Mouse (Mus musculus) granulocyte monocyte progenitor cell, adult 5-6 weeks (primary cell): ENCODE measurements at regions not wholly inside any gene's neighbourhood (a gene's known extent, or its start where the extent isn't known, plus 50 kb on each side); places are given as distances from the start of the nearest gene placed in this dataset.

ENCODE experiments used
- ATAC-seq: replicated peaks from 2 replicates; pipeline ENCODE4 v1.8.0; 2016; ENCODE audit warnings: mild to moderate bottlenecking, moderate TSS enrichment, inconsistent platforms; ENCODE audit not compliant: poor library complexity, severe bottlenecking

DNA sequence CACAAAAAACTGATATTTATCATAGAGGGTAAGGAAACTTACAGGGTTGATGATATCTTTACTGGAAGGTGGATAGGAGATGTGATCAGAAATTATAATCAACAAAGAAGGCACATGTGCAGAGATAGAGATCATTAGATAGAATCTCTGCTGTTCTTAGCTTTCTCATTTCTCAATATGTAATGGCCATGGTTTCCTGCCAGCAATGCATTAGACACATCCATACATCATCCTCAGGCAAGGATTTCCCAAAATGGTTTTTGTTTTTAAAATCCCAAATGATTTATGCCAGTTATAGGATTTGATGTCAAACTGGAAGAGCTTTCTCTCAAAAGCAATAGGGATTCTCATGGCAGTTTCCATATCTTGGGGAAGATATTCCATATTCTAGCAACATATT is 52.0 kb upstream of the C030005K15Rik start:
- no peak for ATAC-seq

DNA sequence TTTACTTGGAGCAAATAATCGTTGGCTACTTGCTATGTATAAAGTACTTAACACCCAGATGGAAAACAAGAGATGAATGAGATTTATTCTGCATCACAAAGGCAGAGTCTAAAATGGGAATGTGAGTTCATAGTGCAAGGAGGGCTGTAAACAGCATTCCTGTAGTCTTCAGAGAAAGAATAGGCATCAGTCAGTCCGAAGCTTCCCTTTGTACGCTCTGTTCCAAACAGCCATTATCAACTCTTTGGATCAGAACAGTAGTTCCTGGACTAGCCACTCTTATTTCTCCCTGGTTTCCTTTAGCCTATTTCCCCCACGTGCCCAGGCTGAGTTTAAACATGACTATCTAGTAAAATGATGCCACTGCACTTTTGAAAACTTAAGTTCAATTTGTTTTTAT is 52.8 kb upstream of the C030005K15Rik start:
- no peak for ATAC-seq

DNA sequence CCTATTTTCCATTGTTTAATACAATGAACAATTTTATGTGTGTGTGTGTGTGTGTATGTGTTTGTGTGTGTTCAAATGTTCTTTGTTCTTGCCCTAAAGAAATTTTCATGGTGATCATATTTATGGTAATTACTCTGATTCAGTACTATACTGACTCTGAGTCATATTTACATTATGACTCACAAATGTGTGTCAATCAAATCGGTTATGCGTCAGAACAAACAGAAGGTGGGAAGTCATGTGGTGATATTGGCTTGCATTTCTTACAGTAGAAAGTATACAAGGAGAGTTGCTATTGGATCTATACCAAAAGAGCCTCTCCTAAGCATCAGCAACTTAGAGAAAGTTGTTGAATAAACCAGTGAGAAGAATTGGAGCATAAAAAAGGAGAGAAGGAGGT is 67.2 kb upstream of the C030005K15Rik start:
- ATAC-seq: no peak

DNA sequence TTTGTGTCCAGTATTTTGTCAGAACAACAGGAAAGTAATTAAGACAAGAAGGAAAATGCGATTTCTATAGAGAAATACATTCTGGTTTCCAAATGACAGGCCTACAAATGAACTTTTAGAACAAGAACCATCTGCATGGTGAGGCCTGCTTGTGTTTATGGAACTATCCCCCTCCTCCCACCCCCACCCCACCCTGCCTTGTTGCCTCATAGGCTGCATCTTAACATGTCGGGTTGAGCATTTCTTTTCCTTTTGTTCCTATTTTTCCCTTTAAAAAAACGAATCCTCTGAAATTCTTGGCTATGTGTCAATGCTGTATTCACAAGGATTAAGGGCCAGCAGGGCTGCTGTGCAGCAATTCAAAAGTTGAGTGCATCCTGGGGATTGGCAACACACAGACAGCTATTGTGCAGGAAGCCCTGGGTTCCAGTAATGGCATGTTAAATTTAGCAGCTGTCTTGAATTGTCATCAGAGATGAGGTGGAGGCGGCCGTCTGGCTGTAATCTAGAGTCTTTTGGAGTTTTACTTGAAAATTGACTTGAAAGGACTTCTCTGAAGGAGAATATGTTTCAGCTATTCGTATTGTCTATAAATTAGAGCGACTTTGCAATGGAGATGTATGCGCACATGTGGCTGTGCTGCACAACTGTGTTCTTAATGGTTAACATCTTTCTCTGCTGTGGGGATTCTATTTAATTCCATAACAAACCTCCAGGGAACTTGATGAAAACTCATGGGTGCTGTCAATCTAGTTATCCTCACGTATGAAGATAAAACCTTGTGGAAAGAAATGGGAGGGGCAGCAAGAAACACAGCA is 75.1 kb upstream of the C030005K15Rik start:
- no peak for ATAC-seq

DNA sequence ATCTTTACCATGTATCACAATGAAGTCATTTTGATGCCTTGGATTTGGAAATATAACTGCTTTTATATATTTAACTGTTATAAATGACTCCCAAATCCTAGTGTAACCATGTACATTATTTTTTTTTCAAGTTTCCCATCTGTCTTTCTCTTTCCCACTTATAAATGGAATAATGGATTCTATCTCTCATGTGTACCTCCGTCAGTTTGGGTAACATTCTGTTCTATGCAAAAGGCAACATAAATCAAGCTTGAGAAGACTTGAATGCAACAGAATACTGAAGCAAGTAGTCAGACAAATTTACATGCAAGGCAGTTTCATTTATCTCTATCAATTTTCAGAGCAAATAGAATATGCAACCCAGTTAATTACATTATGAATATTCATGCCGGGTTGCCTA is 81.4 kb upstream of the C030005K15Rik start:
- ATAC-seq: no peak

DNA sequence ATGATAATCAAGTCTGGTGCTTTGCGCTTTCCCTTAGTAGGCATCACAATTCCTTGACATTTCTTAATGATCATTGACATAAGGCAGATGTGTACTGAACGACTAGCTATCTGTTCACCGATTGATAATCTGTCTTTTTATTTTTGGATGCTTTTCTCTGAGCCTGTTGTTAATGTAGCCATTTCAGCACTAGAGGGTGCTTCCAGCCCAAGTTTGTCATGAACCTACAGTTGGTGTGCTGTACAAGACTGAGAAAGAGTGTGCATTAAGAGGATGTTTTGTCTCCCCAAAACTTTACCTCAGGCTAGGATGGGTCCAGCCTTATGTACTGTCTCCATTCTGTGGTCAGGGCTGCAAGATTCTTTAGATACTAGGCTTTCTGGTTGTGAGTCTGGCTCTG is 116.0 kb upstream of the C030005K15Rik start:
- ATAC-seq: no peak

DNA sequence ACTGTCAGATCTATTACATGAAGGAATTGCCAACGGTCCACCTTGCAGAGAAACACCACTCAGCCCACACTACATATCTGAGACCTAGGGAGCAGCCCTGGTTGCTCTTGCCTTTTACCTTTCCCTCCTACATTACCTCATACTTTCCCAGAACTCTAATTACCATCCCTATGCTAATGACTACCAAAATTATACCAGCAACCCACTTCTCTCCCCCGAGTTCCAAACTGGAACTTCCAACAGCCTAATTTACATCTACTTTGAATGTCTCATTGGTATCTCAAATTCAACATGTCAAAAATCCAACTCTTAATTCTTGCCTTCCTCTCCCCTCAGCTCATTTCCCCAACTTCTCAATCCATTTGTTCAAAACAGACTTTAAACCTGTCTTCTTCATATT is 124.9 kb upstream of the C030005K15Rik start:
- no peak for ATAC-seq

DNA sequence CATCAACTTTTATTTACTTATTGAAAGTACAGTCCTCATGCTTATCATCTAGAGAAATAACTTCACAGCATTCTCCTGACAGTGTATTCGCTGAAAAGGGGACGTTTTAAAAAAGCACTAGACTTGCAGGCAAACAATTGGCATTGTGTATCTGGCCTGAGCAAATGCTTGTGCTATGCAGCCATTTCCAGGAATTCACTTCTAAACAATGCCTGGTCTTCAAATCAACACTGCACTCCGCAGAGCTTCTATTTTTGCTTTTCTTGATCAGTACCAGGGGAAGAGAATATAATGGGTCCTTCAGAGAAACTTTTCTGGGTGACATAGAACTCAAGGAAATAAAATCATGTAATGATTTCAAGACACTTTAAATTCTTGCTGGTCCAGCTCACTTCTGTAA is 150.5 kb upstream of the C030005K15Rik start:
- ATAC-seq: no peak

DNA sequence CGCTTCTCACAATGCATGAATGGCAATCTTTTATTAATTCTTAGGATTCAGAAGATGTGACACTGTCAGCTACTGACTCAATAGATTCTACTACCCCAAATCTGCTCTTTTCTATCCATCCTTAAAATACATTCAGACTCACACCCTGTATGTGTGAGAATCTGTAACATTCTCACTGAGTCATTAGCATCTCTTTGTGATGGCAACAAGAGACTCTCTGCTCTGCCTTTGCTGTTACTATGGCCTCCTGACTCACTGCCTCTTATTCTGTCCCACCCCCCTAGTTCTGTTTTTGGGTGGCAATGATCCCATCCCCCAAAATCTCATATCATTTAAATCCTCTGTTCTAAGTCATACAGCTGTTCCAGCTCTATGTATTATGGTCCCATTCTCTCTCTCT is 159.5 kb upstream of the C030005K15Rik start:
- ATAC-seq: no peak

DNA sequence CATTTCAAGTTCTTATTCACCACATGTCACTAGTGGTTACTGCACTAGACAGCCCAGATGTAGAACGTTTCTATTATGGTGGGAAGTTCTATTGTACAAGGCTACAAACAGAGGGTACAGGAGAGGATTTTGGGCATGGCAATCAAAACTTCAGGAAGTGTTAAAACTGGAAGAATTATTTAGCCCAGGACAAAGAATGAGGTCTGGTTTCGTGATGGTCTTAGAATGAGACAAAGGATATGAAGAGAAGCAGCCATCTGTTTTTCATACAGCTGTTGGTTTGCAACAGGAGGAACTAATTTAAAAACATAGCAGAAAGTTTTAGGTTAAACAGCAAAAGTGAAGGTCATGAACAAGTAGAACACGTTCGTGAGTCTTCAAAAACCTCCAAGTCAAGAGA is 179.2 kb upstream of the C030005K15Rik start:
- ATAC-seq: no peak

DNA sequence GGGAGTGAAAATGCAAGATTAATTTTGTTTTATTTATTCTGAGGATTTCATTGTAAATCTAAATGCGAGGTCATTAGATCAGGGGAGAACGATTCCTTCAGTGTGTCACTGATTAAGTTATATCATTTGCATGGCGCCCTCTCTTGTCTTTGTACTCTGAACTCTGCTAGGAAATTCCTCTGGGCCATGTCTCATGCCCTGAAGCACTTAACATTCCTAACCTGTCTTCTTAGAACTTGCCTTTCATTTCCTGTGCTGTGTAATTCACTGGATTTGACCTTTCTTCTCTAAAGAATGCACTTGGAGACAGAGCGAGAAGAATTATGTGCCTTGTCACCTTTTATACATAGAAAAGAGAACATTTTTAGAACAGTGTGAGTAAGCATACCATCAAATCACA is 199.0 kb upstream of the C030005K15Rik start:
- ATAC-seq: no peak

DNA sequence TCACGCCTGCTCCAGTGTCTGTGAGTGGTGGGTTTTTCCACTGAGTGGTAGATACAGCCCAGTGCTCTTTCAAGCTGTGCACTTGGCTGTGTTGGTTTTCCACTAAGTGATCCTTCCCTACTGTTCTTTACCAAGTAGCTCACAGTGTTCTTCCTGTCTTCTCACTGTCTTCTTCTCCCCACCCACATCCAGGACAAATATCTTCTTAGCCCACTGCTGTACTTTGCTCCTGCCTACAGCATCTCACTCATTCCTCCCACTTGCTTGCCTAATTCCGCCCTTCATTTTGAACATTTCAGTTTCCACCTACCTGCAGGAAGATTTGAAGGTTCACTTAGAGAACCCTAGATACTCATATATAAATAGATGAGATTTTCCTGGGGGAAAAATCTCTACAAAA is 213.8 kb upstream of the C030005K15Rik start:
- ATAC-seq: no peak

DNA sequence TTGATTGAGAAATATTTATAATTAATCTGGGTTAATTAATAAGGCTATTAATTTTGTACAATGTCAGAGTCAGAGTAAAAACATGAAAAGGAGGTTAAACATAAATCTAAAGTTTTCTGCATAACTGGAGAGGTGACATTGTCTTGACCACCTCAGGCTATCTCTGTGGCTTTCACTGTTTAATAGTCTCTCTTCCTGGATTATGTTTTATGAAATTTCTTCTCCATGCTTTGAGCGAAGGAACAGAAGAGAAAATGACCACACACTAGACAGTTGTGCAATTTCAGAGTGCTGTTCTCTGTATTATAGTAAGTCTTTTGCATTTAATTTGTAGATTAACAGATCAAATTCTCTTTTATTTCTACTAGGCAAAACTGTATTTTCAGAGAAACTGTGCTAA is 239.3 kb upstream of the C030005K15Rik start:
- ATAC-seq: no peak

DNA sequence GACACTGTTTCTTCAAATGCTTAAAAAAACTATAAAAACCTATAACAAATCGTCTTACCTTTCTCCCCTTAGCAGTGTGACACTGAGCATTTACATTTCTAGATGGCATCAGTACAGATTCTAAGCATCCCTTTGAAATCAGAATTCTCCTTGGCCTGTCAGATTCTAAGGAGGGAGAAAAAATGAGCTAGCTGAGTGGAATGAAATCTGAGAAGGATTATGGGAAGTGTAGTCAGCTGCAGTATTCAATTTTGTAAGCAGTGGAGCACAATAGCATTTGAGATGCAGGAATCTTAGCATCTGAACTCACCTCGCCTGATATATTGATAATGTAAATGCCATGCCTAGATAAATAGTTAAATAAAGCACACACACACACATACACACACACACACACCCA is 240.4 kb upstream of the C030005K15Rik start:
- ATAC-seq: no peak

DNA sequence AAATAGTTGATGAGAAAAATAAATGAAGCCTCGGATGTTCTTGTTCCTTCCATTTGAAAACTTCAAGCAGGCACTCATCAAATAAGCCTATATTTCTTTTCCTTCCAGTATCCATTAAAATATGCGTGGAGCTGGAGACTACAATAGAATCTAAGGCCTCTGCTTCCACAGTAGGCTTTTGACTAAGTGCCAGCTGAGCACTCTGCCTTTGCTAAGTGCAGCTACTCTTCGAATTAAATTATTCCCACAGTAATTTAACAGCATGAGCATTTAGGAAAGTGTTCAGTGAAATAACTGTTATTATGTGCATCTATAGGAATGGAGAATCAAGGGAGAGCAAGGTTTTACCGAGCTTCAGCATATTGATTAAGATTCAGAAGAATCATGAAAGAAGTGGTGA is 280.5 kb upstream of the C030005K15Rik start:
- ATAC-seq: no peak

DNA sequence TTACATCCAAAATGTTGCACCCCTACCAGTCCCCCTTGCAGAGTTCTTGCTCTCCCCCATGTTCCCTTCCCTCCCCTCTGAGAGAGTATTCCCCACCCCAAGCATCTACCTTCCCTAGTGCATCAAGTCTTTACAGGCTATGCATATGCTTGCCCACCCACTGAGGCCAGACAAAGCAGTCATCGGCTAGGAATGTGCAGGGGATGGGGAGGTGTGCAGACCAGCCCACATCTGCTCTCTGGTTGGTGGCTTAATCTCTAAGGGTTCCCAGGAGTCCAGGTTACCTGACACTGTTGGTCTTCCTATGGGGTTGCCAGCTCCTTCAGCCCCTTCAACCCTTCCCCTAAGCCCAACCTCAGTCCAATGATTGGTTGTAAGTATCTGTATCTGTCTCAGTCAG is 281.8 kb upstream of the C030005K15Rik start:
- no peak for ATAC-seq

DNA sequence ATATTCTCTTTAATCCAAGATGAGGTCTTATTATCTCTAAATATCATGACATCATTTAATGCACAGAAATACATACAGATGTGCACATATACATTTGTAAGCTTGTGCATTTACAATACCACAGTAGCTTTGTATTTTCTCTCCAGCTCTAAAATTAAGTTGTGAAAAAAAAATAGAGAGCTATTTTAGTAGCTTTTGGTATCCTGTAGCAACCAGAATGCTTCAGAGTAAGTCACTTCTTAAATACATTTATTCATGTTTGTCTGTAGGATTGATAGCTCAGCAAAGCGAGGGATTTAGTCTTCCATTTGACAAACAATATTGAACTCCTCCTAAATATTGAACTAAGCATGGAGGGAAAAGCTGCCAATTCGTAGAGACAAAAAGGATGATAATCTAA is 286.4 kb upstream of the C030005K15Rik start:
- ATAC-seq: no peak

DNA sequence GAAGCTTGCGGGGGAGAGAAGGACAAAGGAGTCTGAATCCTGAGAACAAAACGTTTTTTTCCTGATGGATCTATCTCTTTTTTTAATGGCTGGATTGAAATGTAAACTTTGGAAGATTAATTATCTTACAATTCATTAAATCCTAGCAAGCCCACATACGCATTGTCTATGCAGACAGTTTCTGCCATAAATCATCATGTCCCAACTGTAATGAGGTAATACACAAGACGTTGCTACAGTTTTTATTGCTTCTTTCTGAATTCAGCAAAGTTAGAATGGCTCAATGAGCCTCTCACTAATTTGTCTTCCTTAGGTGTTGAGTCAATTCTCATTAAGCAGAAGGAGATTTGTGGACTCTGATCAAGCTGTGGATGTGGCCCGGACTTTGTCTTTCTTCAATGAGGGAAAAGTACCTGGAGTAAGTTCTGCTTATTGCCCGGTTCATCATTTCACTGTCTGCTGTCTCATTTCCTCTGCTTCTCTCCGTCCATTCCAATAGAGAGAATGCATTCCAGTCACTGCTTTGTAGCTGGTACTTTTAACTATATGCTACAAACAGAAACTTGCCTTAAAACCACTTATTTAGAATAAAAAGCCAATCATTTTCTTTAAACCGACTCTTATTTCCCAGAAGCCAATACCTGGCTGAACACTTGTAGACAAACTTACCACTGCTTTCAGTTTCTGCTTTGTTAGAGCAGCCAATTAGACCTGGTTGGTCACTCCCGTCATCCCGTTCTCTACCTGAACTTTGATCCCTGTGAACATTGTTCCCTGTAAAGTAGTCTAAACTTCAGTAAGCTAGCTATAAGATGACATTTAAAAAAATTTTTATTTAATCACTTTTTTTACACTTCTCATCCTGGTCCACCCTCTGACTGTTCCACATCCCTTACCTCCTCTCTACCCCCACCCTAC is 288.7 kb upstream of the C030005K15Rik start:
- no peak for ATAC-seq

DNA sequence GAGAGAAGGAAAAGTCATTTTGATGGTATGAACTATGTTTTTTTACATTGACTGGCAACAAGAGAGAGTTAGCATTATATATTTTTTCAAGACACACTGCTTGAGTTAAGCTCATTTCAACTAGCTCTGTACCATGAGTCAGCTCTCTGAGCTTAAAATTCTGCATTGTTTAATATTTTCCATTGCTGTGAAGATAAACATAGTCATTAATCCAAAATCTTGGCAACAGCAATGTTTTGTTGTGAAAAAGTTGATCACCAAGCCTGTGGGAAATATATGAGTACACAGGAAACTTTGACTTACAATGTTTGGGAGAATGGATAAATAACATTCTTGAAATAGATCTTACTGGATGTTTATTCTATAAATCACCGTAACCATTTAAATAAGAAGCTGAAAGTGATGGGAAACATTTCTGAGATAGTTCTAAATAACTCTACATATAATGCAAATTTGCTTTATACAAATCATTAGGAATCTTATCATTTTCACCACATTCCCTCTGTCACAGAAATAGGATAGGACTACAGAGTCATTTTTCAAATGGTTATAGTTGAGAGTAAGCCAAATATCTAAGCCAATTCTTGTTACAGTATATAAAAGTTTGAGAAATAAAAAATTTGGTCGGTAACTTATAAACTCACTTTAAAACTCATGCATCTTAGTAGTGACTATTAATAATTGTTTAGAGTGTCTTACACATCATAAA is 290.2 kb upstream of the C030005K15Rik start:
- ATAC-seq: no peak

DNA sequence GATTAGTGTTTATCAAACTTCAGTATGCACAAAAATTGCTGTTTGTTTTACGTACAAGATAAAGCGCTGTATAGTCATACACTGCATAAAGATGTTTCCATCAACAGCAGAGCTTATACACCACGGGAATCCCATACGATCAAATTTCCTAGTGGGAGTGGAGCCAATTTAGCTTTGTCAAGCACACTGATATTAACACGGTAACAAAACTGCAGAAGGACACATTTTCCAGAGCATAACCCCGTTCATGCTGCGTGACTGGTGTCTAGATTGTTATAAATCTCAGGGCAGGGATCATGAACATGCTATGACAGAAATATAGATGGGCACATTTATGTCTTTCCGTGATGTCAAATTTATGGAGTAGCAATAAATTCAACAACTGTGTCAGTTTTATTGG is 302.6 kb upstream of the C030005K15Rik start:
- no peak for ATAC-seq

DNA sequence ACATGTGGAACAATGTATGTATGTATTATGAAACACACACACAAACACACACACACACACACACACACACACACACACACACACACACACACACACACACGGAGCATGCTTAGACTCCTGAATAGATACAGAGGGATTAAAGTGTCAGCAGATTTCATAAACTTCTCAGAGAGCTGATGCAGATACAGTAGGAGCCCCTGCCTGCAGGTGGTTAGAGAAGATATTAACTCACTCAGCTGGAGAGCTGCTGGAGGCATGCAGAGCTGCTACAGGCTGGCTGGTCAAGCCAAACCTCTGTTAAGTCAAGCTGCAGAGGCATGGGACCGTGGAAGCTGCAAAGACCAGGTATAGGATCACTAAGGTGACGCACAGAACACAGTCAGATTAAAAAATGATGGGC is 303.1 kb upstream of the C030005K15Rik start:
- no peak for ATAC-seq
